Mouse (Mus musculus): ENCODE data around the gene Eepd1.

GRCm38 (mm10) chr9:25464305-25464704 lies 17.0 kb upstream of the Eepd1 start:
- TF ChIP-seq CTCF (IDR thresholded peaks at IDR 0.05; ENCODE audit: extremely low read depth, insufficient read depth, insufficient read length, insufficient replicate concordance) (no peak), POLR2A (IDR thresholded peaks at IDR 0.05; ENCODE audit: low read depth, low read length) (no peak)

Data from spleen, adult 2 months (tissue).